Mouse (Mus musculus) ES-E14 (cell line): ENCODE measurements at regions not wholly inside any gene's neighbourhood (a gene's known extent, or its start where the extent isn't known, plus 50 kb on each side); places are given as distances from the start of the nearest gene placed in this dataset.

ENCODE experiments used
- CHD2 ChIP-seq: IDR thresholded peaks from 2 replicates; pipeline ENCODE4 v1.6.1; 2014; ENCODE audit warnings: mild to moderate bottlenecking, low read depth, low read length, inconsistent platforms
- HCFC1 ChIP-seq: IDR thresholded peaks from 2 replicates; pipeline ENCODE4 v1.6.1; 2012; ENCODE audit warnings: low read length, inconsistent platforms, borderline replicate concordance; ENCODE audit not compliant: insufficient read depth
- MAFK ChIP-seq: IDR thresholded peaks from 2 replicates; pipeline ENCODE4 v1.6.1; 2014; ENCODE audit warnings: mild to moderate bottlenecking, low read depth, low read length, inconsistent platforms; ENCODE audit not compliant: insufficient read depth
- ZC3H11A ChIP-seq: IDR thresholded peaks from 2 replicates; pipeline ENCODE4 v1.6.1; 2012; ENCODE audit warnings: low read depth, mild to moderate bottlenecking, inconsistent platforms, low read length, borderline replicate concordance
- ZNF384 ChIP-seq: IDR thresholded peaks from 2 replicates; pipeline ENCODE4 v1.6.1; 2012; ENCODE audit warnings: low read depth, low read length, inconsistent platforms

DNA sequence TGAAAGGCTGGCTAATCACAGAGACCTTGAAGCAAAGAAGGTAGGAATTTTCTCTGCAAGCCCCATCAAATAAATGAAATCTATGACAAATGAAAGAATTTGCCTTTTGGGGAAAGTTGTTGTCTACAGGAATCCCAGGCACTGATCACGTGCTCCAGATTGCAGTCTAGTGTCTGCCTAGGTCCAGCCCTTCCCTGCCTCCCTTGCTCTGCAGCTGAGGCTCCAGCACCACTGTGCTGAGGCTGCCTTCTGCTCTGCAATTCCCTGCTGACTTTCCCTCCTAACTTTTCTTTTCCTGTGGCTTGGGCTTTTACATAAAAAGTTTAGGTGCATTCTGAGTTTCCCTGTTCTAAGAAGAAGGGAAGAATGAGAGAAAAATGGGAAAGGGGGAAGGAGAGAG lies 653.6 kb downstream of the Bcl11a start:
- TF ChIP-seq HCFC1 (no peak), MAFK (no peak), ZC3H11A (no peak), ZNF384 (no peak), CHD2 (no peak)
